Mouse (Mus musculus) brain, adult 10 weeks (tissue): Measurements from ENCODE around the gene Mars2. TPM values are rescaled to one million over a fixed set of nuclear protein-coding genes. Genes with fewer than 3 reads are reported as not detected.

Source experiments
- polyA plus RNA-seq: library from polyadenylated mRNA; stranded (reverse); fragments of 350-450 nt; fragmentation: Illumina TruSeq; extraction: RNeasy Lipid Tissue Mini Kit (QIAGEN cat#74804); gene quantifications from one replicate; pipeline ENCODE4 v1.2.3, GENCODE M21; 2015; ENCODE audit warnings: low read depth, low replicate concordance

The Mars2 gene
- polyA plus RNA-seq, result 6.5 TPM

GRCm38 (mm10) chr1:55236890-55237642 lies at the start of gene Mars2:
TSS of gene Mars2 (plus strand) at chr1:55237177.

GRCm38 (mm10) chr1:55226011-55226857 lies 10.7 kb upstream of the Mars2 start, which contains the start of gene Rftn2:
TSS of gene Rftn2 (minus strand) at chr1:55226782.

Other genes starting within 250 kb of the Mars2 start
- gene Sf3b1, start 209.7 kb upstream of the Mars2 start, polyA plus RNA-seq, result 153 TPM
- gene Coq10b, start 184.4 kb upstream of the Mars2 start, polyA plus RNA-seq, result 47.5 TPM
- 251 TPM for gene Hspe1, start 149.0 kb upstream of the Mars2 start, polyA plus RNA-seq
- gene Hspd1, start 148.9 kb upstream of the Mars2 start, polyA plus RNA-seq, result 163 TPM
- 88.7 TPM for gene Mob4, start 105.9 kb upstream of the Mars2 start, polyA plus RNA-seq
- gene Rftn2, start 10.4 kb upstream of the Mars2 start, polyA plus RNA-seq, result 21.2 TPM
- not detected for gene Boll, start 126.3 kb downstream of the Mars2 start, polyA plus RNA-seq
- gene Plcl1, start 168.7 kb downstream of the Mars2 start, polyA plus RNA-seq, result 14.9 TPM